Mouse (Mus musculus): ENCODE measurements around the gene Plekhd1. TPM values are rescaled to one million over a fixed set of nuclear protein-coding genes. Genes with fewer than 3 reads are reported as not detected.

The Plekhd1 gene
- 0.38 and 1.7 TPM in 2 replicates for polyA plus RNA-seq (2012; rRNA removed; ENCODE audit: low replicate concordance)

DNA sequence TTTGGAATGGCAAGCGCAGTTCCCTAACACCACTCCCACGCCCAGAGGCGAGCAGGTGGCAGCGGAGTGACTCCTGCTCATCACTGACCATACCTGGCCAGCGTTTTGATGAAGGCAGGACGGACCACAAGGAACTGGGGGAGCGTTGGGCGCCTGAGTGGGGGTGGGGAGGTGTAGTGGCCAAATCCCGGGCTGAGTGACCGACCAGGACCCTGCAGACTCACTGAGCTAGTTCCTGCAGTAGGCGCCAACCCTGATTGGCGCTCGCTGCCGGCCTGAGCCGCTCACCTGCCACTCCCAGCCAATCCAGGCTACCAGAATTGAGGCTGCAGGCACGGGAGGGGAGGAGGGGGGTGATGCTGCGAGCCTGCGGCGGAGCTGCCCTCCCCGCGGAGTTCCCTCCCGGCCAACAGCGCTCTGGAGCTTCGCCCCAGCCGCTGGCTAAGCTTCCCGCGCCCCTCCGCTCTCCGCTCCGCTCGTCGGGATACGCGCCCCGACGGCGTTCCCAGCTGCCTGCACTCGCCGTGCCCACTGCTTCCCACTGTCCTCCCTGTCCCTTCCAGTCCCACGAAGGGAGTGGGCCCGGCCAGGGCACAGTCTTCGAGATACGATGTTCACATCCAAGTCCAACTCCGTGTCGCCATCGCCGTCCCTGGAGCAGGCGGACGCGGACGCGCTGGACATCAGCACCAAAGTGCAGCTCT is at the start of gene Plekhd1:
Gene Plekhd1 (plus strand): TSS at position 323 of the 704 bp plus-strand sequence.

DNA sequence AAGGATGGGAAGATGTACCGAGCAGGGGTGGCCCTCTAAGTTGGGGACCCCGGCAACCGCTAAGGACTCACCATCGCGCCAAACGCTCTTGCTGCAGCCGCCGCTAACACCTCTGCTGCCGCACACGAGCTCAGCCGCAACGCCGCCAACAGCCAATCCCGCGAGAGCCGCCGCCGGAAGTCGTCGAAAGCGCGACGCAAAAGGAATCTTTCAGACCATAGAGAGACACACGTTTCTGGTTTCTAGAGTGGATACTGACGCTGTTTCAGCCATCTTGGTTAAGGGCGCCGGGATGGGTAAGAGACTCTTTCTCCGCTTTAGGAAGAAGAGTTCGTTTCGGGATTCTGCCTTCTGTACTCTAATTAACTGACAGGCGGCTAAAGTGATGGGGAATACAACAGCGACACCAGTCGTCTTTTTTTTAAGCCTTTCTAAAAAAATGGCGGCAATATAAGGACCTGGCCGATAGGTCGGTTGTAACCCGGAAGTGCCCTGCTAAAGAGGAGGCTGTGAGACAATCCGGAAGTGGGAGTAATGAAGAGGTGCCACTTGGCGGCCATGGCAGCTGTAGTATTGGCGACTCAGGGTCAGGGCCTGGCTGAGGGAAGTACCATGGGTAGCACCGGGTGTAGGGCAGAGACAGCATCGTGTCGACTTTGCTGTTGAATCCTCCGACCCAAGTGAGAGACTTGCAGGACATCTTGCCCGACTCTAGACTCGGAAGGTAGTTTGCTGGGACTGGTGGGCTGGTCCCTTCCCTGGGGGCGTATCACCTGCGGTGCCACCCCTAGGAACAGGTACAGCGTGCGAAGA is 48.5 kb upstream of the Plekhd1 start, which contains the start of the genes Slc39a9 and Erh:
Gene Slc39a9 (plus strand): TSS at position 191 of the 813 bp plus-strand sequence.
Gene Erh (minus strand): TSS at position 649 of the 813 bp plus-strand sequence.

DNA sequence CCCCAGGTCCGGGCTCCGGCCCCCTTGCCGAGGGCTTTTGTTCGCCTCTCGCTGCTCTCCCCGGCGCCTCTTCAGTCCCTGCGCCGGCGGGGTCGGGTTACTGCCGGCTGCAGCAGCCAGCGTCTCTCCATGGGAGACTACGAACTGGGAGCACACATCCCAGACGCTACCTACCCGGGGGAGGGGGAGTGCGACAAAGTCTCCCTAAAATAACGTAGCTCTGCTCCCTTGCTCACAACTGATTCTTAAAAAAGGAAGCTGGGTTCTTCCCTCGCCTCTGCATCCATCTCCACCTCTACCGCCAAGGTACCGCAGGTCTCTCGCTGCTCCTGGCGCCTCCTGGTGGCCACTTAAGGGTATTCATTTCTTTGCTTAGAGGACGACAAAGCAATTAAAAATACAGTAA is 68.0 kb downstream of the Plekhd1 start, which contains the start of gene Ccdc177:
Gene Ccdc177 (minus strand): TSS at position 292 of the 406 bp plus-strand sequence.

Other genes with a start within 250 kb of the Plekhd1 start
- gene Exd2, start 229.5 kb upstream of the Plekhd1 start, polyA plus RNA-seq (2012; rRNA removed; ENCODE audit: low replicate concordance): 2.3 and 3.3 TPM in 2 replicates
- gene Galnt16, start 174.3 kb upstream of the Plekhd1 start, polyA plus RNA-seq (2012; rRNA removed; ENCODE audit: low replicate concordance): 0.49 and 0.91 TPM in 2 replicates
- gene Slc39a9, start 48.7 kb upstream of the Plekhd1 start, polyA plus RNA-seq (2012; rRNA removed; ENCODE audit: low replicate concordance): 43.9 and 92.0 TPM in 2 replicates
- 6.1 and 9.5 TPM in 2 replicates for gene Erh, start 48.2 kb upstream of the Plekhd1 start, polyA plus RNA-seq (2012; rRNA removed; ENCODE audit: low replicate concordance)
- gene Ccdc177, start 68.1 kb downstream of the Plekhd1 start, polyA plus RNA-seq (2012; rRNA removed; ENCODE audit: low replicate concordance): 0.07 and 0.09 TPM in 2 replicates
- gene Susd6, start 97.9 kb downstream of the Plekhd1 start, polyA plus RNA-seq (2012; rRNA removed; ENCODE audit: low replicate concordance): 44.0 and 45.9 TPM in 2 replicates